Mouse (Mus musculus) limb, embryonic 10.5 days (tissue): ENCODE measurements around the gene Fam126b. TPM values are rescaled to one million over a fixed set of nuclear protein-coding genes. Genes with fewer than 3 reads are reported as not detected.
A peak's percentile ranks its signal among the peaks of the same experiment; 100 is the strongest.
"Not testable (repeated sequence)": the region's sequence is repeated elsewhere in the genome, so short reads cannot be mapped to it uniquely, and the experiment has no call there.

Experiments
- DNase-seq: peaks from one replicate; pipeline ENCODE4 v3.0.0-alpha.2; 2017; ENCODE audit warnings: low spot score
- H3K27ac ChIP-seq: fragments of 300-500 bp; sonication (generic); 2 replicates; pipeline ENCODE4 v1.5.1; 2016; ENCODE audit warnings: mild to moderate bottlenecking
- H3K27me3 ChIP-seq: fragments of 300-500 bp; sonication (generic); 2 replicates; pipeline ENCODE4 v1.6.1; 2016; ENCODE audit warnings: low read depth, mild to moderate bottlenecking; ENCODE audit not compliant: poor library complexity, severe bottlenecking
- H3K36me3 ChIP-seq: fragments of 300-500 bp; sonication (generic); 2 replicates; pipeline ENCODE4 v1.6.1; 2016; ENCODE audit warnings: mild to moderate bottlenecking, moderate library complexity
- H3K4me1 ChIP-seq: fragments of 300-500 bp; sonication (generic); 2 replicates; pipeline ENCODE4 v1.6.1; 2016
- H3K4me3 ChIP-seq: fragments of 300-500 bp; sonication (generic); 2 replicates; pipeline ENCODE4 v1.5.1; 2016; ENCODE audit warnings: mild to moderate bottlenecking, moderate library complexity
- H3K9me3 ChIP-seq: fragments of 300-500 bp; sonication (generic); replicated peaks from 2 replicates; pipeline ENCODE4 v1.6.1; 2016; ENCODE audit warnings: mild to moderate bottlenecking
- WGBS: fragments of 180-500 bp; shearing (Covaris S2); methylation state at CpG from one replicate; pipeline ENCODE4 v1.1.7; 2016; 5-methylcytosine and 5-hydroxymethylcytosine counted together
- polyA plus RNA-seq: library from polyadenylated mRNA; unstranded; fragments of >200 nt; fragmentation: Nextera tagmentation; extraction: Ambion mirVana; gene quantifications from 2 replicates; pipeline ENCODE4 v1.2.1, GENCODE M21; 2016

Fam126b gene
- polyA plus RNA-seq, result 4.8 and 6.0 TPM in 2 replicates

GRCm38 (mm10) chr1:58586171-58586997 lies at the start of gene Fam126b, which contains the start of gene Ndufb3:
Gene Fam126b, minus strand, starts transcription at chr1:58586323.
Gene Ndufb3, plus strand, starts transcription at chr1:58586384.
- under 1% methylated on average over 40 of the region's 41 CpGs for WGBS
- Histone ChIP-seq H3K27ac (peak within 1 kb of the TSS; percentile 89), H3K4me3 (peak within 1 kb of the TSS; percentile 91), H3K36me3 (peaks cover 6% of the 10 kb centered on the region; the same call in 1 of the 2 replicates), H3K9me3 (no peaks in the 10 kb centered on the region), H3K27me3 (no peaks in the 10 kb centered on the region), H3K4me1 (peaks cover 10% of the 10 kb centered on the region)
- DNase-seq, result peak; percentile 88

GRCm38 (mm10) chr1:58628847-58629246 lies 42.7 kb upstream of the Fam126b start:
- not testable (repeated sequence) for DNase-seq, H3K4me1 ChIP-seq, H3K4me3 ChIP-seq, H3K36me3 ChIP-seq, H3K9me3 ChIP-seq, H3K27ac ChIP-seq, H3K27me3 ChIP-seq
- WGBS, result 80% methylated on average over 2 of the region's 2 CpGs

- H3K4me1 ChIP-seq, result no peaks in the 10 kb centered on the region
- 80% methylated on average over 7 of the region's 7 CpGs for WGBS
- no peak for DNase-seq
- H3K9me3 ChIP-seq, result no peaks in the 10 kb centered on the region
- no peak overlapping the region for H3K4me3 ChIP-seq
- H3K27me3 ChIP-seq, result no peaks in the 10 kb centered on the region
- H3K27ac ChIP-seq, result no peak overlapping the region
- no peaks in the 10 kb centered on the region for H3K36me3 ChIP-seq
Measured at GRCm38 (mm10) chr1:58621996-58622748, 36.0 kb upstream of the Fam126b start.

GRCm38 (mm10) chr1:58621251-58621650 lies 35.1 kb upstream of the Fam126b start:
- Histone ChIP-seq H3K27ac (no peak overlapping the region), H3K9me3 (no peaks in the 10 kb centered on the region), H3K27me3 (no peaks in the 10 kb centered on the region), H3K4me1 (no peaks in the 10 kb centered on the region), H3K36me3 (no peaks in the 10 kb centered on the region), H3K4me3 (no peak overlapping the region)
- no peak for DNase-seq
- 84% methylated on average over 3 of the region's 3 CpGs for WGBS

GRCm38 (mm10) chr1:58618766-58619165 lies 32.6 kb upstream of the Fam126b start:
- no peaks in the 10 kb centered on the region for H3K9me3 ChIP-seq
- no peak overlapping the region for H3K27ac ChIP-seq
- no peak for DNase-seq
- WGBS, result 88% methylated on average over 2 of the region's 2 CpGs
- no peak overlapping the region for H3K4me3 ChIP-seq
- H3K4me1 ChIP-seq, result no peaks in the 10 kb centered on the region
- no peaks in the 10 kb centered on the region for H3K27me3 ChIP-seq
- no peaks in the 10 kb centered on the region for H3K36me3 ChIP-seq

GRCm38 (mm10) chr1:58617978-58618668 lies 32.0 kb upstream of the Fam126b start:
- no peak overlapping the region for H3K4me3 ChIP-seq
- no peaks in the 10 kb centered on the region for H3K9me3 ChIP-seq
- DNase-seq, result no peak
- H3K36me3 ChIP-seq, result no peaks in the 10 kb centered on the region
- H3K27me3 ChIP-seq, result no peaks in the 10 kb centered on the region
- WGBS, result 86% methylated on average over 6 of the region's 6 CpGs
- no peaks in the 10 kb centered on the region for H3K4me1 ChIP-seq
- no peak overlapping the region for H3K27ac ChIP-seq

- H3K27me3 ChIP-seq, result no peaks in the 10 kb centered on the region
- no peaks in the 10 kb centered on the region for H3K36me3 ChIP-seq
- DNase-seq, result no peak
- no peak overlapping the region for H3K4me3 ChIP-seq
- no peaks in the 10 kb centered on the region for H3K4me1 ChIP-seq
- WGBS, result 86% methylated on average over 5 of the region's 5 CpGs
- H3K9me3 ChIP-seq, result no peaks in the 10 kb centered on the region
- H3K27ac ChIP-seq, result no peak overlapping the region
Measured at GRCm38 (mm10) chr1:58617076-58617475, 31.0 kb upstream of the Fam126b start.

GRCm38 (mm10) chr1:58616176-58616575 lies 30.1 kb upstream of the Fam126b start:
- Histone ChIP-seq H3K27me3 (no peaks in the 10 kb centered on the region), H3K4me1 (no peaks in the 10 kb centered on the region), H3K36me3 (no peaks in the 10 kb centered on the region), H3K9me3 (no peaks in the 10 kb centered on the region), H3K27ac (no peak overlapping the region), H3K4me3 (no peak overlapping the region)
- 80% methylated on average over 3 of the region's 3 CpGs for WGBS
- no peak for DNase-seq

GRCm38 (mm10) chr1:58615146-58615545 lies 29.0 kb upstream of the Fam126b start:
- Histone ChIP-seq H3K27me3 (no peaks in the 10 kb centered on the region), H3K9me3 (no peaks in the 10 kb centered on the region), H3K4me3 (no peak overlapping the region), H3K36me3 (no peaks in the 10 kb centered on the region), H3K27ac (no peak overlapping the region), H3K4me1 (no peaks in the 10 kb centered on the region)
- 90% methylated on average over 4 of the region's 4 CpGs for WGBS
- DNase-seq, result no peak

GRCm38 (mm10) chr1:58614424-58614823 lies 28.3 kb upstream of the Fam126b start:
- WGBS, result 85% methylated on average over 3 of the region's 3 CpGs

GRCm38 (mm10) chr1:58613786-58614185 lies 27.7 kb upstream of the Fam126b start:
- H3K27me3 ChIP-seq, result no peaks in the 10 kb centered on the region
- DNase-seq, result no peak
- H3K9me3 ChIP-seq, result no peaks in the 10 kb centered on the region
- H3K36me3 ChIP-seq, result no peaks in the 10 kb centered on the region
- H3K4me1 ChIP-seq, result no peaks in the 10 kb centered on the region
- no peak overlapping the region for H3K4me3 ChIP-seq
- WGBS, result 82% methylated on average over 6 of the region's 6 CpGs
- no peak overlapping the region for H3K27ac ChIP-seq

More at GRCm38 (mm10) chr1:58614424-58614823, 28.3 kb upstream of the Fam126b start:
- Histone ChIP-seq H3K4me1 (no peaks in the 10 kb centered on the region), H3K27ac (no peak overlapping the region), H3K9me3 (no peaks in the 10 kb centered on the region), H3K4me3 (no peak overlapping the region), H3K36me3 (no peaks in the 10 kb centered on the region), H3K27me3 (no peaks in the 10 kb centered on the region)
- no peak for DNase-seq

GRCm38 (mm10) chr1:58610611-58611010 lies 24.5 kb upstream of the Fam126b start:
- Histone ChIP-seq H3K4me1 (no peaks in the 10 kb centered on the region), H3K9me3 (no peaks in the 10 kb centered on the region), H3K27ac (no peak overlapping the region), H3K27me3 (no peaks in the 10 kb centered on the region), H3K36me3 (no peaks in the 10 kb centered on the region), H3K4me3 (no peak overlapping the region)
- WGBS, result 43% methylated on average over 1 of the region's 1 CpGs
- no peak for DNase-seq

GRCm38 (mm10) chr1:58610166-58610565 lies 24.0 kb upstream of the Fam126b start:
- Histone ChIP-seq H3K27me3 (no peaks in the 10 kb centered on the region), H3K4me1 (no peaks in the 10 kb centered on the region), H3K27ac (no peak overlapping the region), H3K4me3 (no peak overlapping the region), H3K9me3 (no peaks in the 10 kb centered on the region), H3K36me3 (no peaks in the 10 kb centered on the region)
- 95% methylated on average over 1 of the region's 1 CpGs for WGBS
- no peak for DNase-seq
